Mouse (Mus musculus) G1E-ER4 (cell line): ENCODE data around the gene Trp53i11. TPM values are rescaled to one million over a fixed set of nuclear protein-coding genes. Genes with fewer than 3 reads are reported as not detected.

Source experiments
- GATA1 ChIP-seq: IDR thresholded peaks from one replicate; pipeline ENCODE4 v1.8.0; 2012; ENCODE audit warnings: low read length, inconsistent platforms
- polyA plus RNA-seq: library from polyadenylated mRNA; stranded (reverse); fragments of >175 nt; gene quantifications from 2 replicates; pipeline ENCODE4 v1.2.3, GENCODE M21; 2012

Gene Trp53i11
- polyA plus RNA-seq, 1 experiment = not detected

- TF ChIP-seq GATA1 = no peak
Measured at GRCm38 (mm10) chr2:93238864-93239263, 51.5 kb downstream of the Trp53i11 start.

- TF ChIP-seq GATA1 = no peak
Measured at GRCm38 (mm10) chr2:93242166-93242565, 54.8 kb downstream of the Trp53i11 start.

- no peak for TF ChIP-seq GATA1
Measured at GRCm38 (mm10) chr2:93243439-93244089, 56.2 kb downstream of the Trp53i11 start.

GRCm38 (mm10) chr2:93244090-93244443 is 56.7 kb downstream of the Trp53i11 start:
- no peak for TF ChIP-seq GATA1

GRCm38 (mm10) chr2:93249058-93249457 is 61.7 kb downstream of the Trp53i11 start:
- no peak for TF ChIP-seq GATA1

- no peak for TF ChIP-seq GATA1
Measured at GRCm38 (mm10) chr2:93250611-93251010, 63.3 kb downstream of the Trp53i11 start.

Other genes starting within 250 kb of the Trp53i11 start
- gene Prdm11, start 141.4 kb upstream of the Trp53i11 start, polyA plus RNA-seq = 59.0 and 68.8 TPM in 2 replicates
- 0.93 and 0.97 TPM in 2 replicates for gene Tspan18, start 147.0 kb downstream of the Trp53i11 start, polyA plus RNA-seq